Mouse (Mus musculus): Measurements from ENCODE around the gene Zfp276. TPM values are rescaled to one million over a fixed set of nuclear protein-coding genes. Genes with fewer than 3 reads are reported as not detected.

Zfp276 gene
- polyA plus RNA-seq, 1 experiment = 12.1 TPM

DNA sequence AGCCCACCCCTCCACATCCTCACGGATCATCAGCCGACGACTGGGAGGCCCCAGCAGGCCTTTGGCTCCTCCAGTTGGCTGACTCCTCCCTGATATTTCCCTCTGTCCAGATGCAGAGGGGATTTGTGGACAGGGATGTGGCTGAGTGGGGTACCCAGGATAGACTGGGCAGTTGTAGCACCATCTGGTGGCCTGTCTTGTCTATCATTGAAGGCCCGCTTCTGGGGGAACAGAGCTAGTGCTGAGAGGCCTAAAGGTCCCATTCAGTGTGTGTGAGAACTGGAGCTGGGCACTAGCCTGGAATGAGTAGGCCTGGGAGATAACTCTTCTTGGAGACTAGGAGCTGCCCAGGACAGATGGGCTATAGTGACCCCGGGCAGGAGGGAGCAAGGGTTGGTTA, 22.3 kb upstream of the Zfp276 start:
- TF ChIP-seq SRF (IDR thresholded peaks at IDR 0.05; ENCODE audit: control insufficient read depth, insufficient read length, low read depth) (no peak), TCF3 (IDR thresholded peaks at IDR 0.05; ENCODE audit: insufficient read length, low read depth) (no peak), E2F4 (IDR thresholded peaks at IDR 0.05; ENCODE audit: insufficient read depth) (no peak), POLR2AphosphoS2 (IDR thresholded peaks at IDR 0.05; ENCODE audit: insufficient read length, low read depth) (no peak), TCF12 (IDR thresholded peaks at IDR 0.05; ENCODE audit: insufficient read depth, poor library complexity, severe bottlenecking) (no peak), USF1 (IDR thresholded peaks at IDR 0.05; ENCODE audit: low read depth) (no peak), CEBPB (IDR thresholded peaks at IDR 0.05; ENCODE audit: insufficient read depth, poor library complexity, severe bottlenecking) (no peak), REST (IDR thresholded peaks at IDR 0.05; ENCODE audit: insufficient read depth, insufficient read length) (no peak), POLR2A (IDR thresholded peaks at IDR 0.05; ENCODE audit: insufficient read length, low read depth) (no peak), MYOD1 (IDR thresholded peaks at IDR 0.05; ENCODE audit: control insufficient read depth in 1 of 3, insufficient read length in 2 of 3, low read depth in 2 of 3) (no peak), MAX (IDR thresholded peaks at IDR 0.05; ENCODE audit: low read depth) (no peak), MYOG (IDR thresholded peaks at IDR 0.05; ENCODE audit: control insufficient read depth in 1 of 3, insufficient read depth in 1 of 3, insufficient read length in 2 of 3, low read depth in 2 of 3) (no peak)
- no peaks in the 10 kb centered on the region for H3K79me2 ChIP-seq (ENCODE audit: control insufficient read depth, insufficient read depth)
- H3ac ChIP-seq (ENCODE audit: control insufficient read depth, insufficient read length) = no peak overlapping the region
- H3K4me2 ChIP-seq (ENCODE audit: low read depth) = no peak overlapping the region
- H3K36me3 ChIP-seq (ENCODE audit: control insufficient read depth, insufficient read depth) = no peaks in the 10 kb centered on the region
- no peak overlapping the region for H3K4me3 ChIP-seq
- H3K27me3 ChIP-seq (ENCODE audit: control insufficient read depth, insufficient read depth, insufficient read length) = no peaks in the 10 kb centered on the region

GRCm38 (mm10) chr8:123232553-123232952, 21.4 kb upstream of the Zfp276 start:
- Histone ChIP-seq H3K79me2 (ENCODE audit: control insufficient read depth, insufficient read depth) (no peaks in the 10 kb centered on the region), H3K36me3 (ENCODE audit: control insufficient read depth, insufficient read depth) (no peaks in the 10 kb centered on the region), H3K4me3 (no peak overlapping the region), H3K4me2 (ENCODE audit: low read depth) (no peak overlapping the region), H3K27me3 (ENCODE audit: control insufficient read depth, insufficient read depth, insufficient read length) (no peaks in the 10 kb centered on the region), H3ac (ENCODE audit: control insufficient read depth, insufficient read length) (no peak overlapping the region)
- TF ChIP-seq E2F4 (IDR thresholded peaks at IDR 0.05; ENCODE audit: insufficient read depth) = no peak
- TF ChIP-seq POLR2AphosphoS2 (IDR thresholded peaks at IDR 0.05; ENCODE audit: insufficient read length, low read depth) = peak; percentile 37

DNA sequence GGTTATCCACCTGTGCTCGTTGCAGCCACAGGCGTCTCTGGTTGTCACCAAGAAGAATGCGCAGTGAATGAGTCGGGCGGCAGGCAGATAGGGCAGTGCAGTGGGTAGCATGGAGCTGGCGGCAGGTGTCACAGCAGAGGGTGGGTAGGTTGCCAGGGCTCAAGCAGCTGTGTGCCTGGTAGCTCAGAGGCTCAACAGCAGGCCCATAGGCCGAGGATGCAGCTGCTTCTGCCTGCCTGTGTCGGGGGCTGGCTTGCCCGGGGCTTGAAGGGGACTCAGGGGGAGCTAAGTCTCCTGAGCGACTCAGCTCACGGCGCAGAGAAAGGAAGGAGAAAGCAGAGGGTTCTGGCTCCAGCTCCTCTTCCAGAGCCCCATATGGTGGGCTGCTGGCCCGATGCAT, 20.7 kb upstream of the Zfp276 start:
- H3K79me2 ChIP-seq (ENCODE audit: control insufficient read depth, insufficient read depth) = no peaks in the 10 kb centered on the region
- H3K36me3 ChIP-seq (ENCODE audit: control insufficient read depth, insufficient read depth) = no peaks in the 10 kb centered on the region
- peak; percentile 91 for TF ChIP-seq POLR2AphosphoS2 (IDR thresholded peaks at IDR 0.05; ENCODE audit: insufficient read length, low read depth)
- TF ChIP-seq TCF12 (IDR thresholded peaks at IDR 0.05; ENCODE audit: insufficient read depth, poor library complexity, severe bottlenecking) = no peak
- peak; percentile 39 for TF ChIP-seq POLR2A (IDR thresholded peaks at IDR 0.05; ENCODE audit: insufficient read length, low read depth)
- TF ChIP-seq TCF3 (IDR thresholded peaks at IDR 0.05; ENCODE audit: insufficient read length, low read depth) = peak; percentile 71
- TF ChIP-seq MYOG (IDR thresholded peaks at IDR 0.05; ENCODE audit: control insufficient read depth in 1 of 3, insufficient read depth in 1 of 3, insufficient read length in 2 of 3, low read depth in 2 of 3) = peak in 2 of 3 experiments; percentile 95 to 97
- peak in 2 of 3 experiments; percentile 93 for TF ChIP-seq MYOD1 (IDR thresholded peaks at IDR 0.05; ENCODE audit: control insufficient read depth in 1 of 3, insufficient read length in 2 of 3, low read depth in 2 of 3)
- H3K4me3 ChIP-seq = no peak overlapping the region
- H3K27me3 ChIP-seq (ENCODE audit: control insufficient read depth, insufficient read depth, insufficient read length) = no peaks in the 10 kb centered on the region
- H3ac ChIP-seq (ENCODE audit: control insufficient read depth, insufficient read length) = no peak overlapping the region
- H3K4me2 ChIP-seq (ENCODE audit: low read depth) = no peak overlapping the region

DNA sequence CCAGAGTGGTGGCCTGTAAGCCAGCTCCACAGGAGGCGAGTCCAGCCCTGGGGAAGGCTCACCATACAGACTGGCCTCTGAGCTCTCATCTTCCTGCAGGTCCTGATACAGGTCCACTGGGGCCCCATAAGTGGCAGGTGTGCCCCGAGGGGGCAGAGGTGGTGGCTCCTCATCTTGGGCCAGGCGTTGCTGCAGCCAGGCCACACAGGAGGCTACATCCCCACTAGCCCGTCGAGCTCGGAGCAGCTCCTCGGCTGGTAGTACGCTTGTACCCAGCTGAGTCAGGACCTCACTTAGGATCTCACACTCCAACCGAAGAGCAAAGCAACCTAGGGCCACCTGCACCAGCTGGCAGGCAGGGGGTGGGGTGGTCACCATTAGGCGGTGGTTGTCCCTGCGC, 20.2 kb upstream of the Zfp276 start:
- H3ac ChIP-seq (ENCODE audit: control insufficient read depth, insufficient read length) = no peak overlapping the region
- no peaks in the 10 kb centered on the region for H3K27me3 ChIP-seq (ENCODE audit: control insufficient read depth, insufficient read depth, insufficient read length)
- H3K36me3 ChIP-seq (ENCODE audit: control insufficient read depth, insufficient read depth) = no peaks in the 10 kb centered on the region
- no peak overlapping the region for H3K4me3 ChIP-seq
- no peak overlapping the region for H3K4me2 ChIP-seq (ENCODE audit: low read depth)
- no peaks in the 10 kb centered on the region for H3K79me2 ChIP-seq (ENCODE audit: control insufficient read depth, insufficient read depth)
- TF ChIP-seq CEBPB (IDR thresholded peaks at IDR 0.05; ENCODE audit: insufficient read depth, poor library complexity, severe bottlenecking) = no peak
- TF ChIP-seq POLR2AphosphoS2 (IDR thresholded peaks at IDR 0.05; ENCODE audit: insufficient read length, low read depth) = peak; percentile 3
- no peak for TF ChIP-seq TCF12 (IDR thresholded peaks at IDR 0.05; ENCODE audit: insufficient read depth, poor library complexity, severe bottlenecking)
- no peak for TF ChIP-seq E2F4 (IDR thresholded peaks at IDR 0.05; ENCODE audit: insufficient read depth)
- no peak for TF ChIP-seq USF1 (IDR thresholded peaks at IDR 0.05; ENCODE audit: low read depth)

GRCm38 (mm10) chr8:123234918-123235519, 19.0 kb upstream of the Zfp276 start:
- H3K4me3 ChIP-seq = peak overlapping the region; percentile 23
- H3K79me2 ChIP-seq (ENCODE audit: control insufficient read depth, insufficient read depth) = no peaks in the 10 kb centered on the region
- H3K36me3 ChIP-seq (ENCODE audit: control insufficient read depth, insufficient read depth) = no peaks in the 10 kb centered on the region
- TF ChIP-seq MAX (IDR thresholded peaks at IDR 0.05; ENCODE audit: low read depth) (no peak), CEBPB (IDR thresholded peaks at IDR 0.05; ENCODE audit: insufficient read depth, poor library complexity, severe bottlenecking) (no peak), POLR2AphosphoS2 (IDR thresholded peaks at IDR 0.05; ENCODE audit: insufficient read length, low read depth) (peak; percentile 72), MYOG (IDR thresholded peaks at IDR 0.05; ENCODE audit: control insufficient read depth in 1 of 3, insufficient read depth in 1 of 3, insufficient read length in 2 of 3, low read depth in 2 of 3) (no peak)
- H3K27me3 ChIP-seq (ENCODE audit: control insufficient read depth, insufficient read depth, insufficient read length) = no peaks in the 10 kb centered on the region
- H3K4me2 ChIP-seq (ENCODE audit: low read depth) = peak overlapping the region; percentile 79
- H3ac ChIP-seq (ENCODE audit: control insufficient read depth, insufficient read length) = no peak overlapping the region

Data from myocyte (in vitro differentiated cells).